Mouse (Mus musculus) kidney, embryonic 14.5 days (tissue): ENCODE data around the gene Tec. TPM values are rescaled to one million over a fixed set of nuclear protein-coding genes. Genes with fewer than 3 reads are reported as not detected.

Source experiments
- ATAC-seq: fragments of 200-750 bp; cut with Nextera tagmentation; 2 replicates; pipeline ENCODE4 v1.8.0; 2017; ENCODE audit warnings: moderate number of reproducible peaks, mild to moderate bottlenecking, moderate TSS enrichment, moderate library complexity; ENCODE audit not compliant: low FRiP score, low TSS enrichment
- H3K27ac ChIP-seq: fragments of 300-500 bp; sonication (generic); 2 replicates; pipeline ENCODE4 v1.5.1; 2014; ENCODE audit warnings: low read depth, mild to moderate bottlenecking, low read length, moderate library complexity, mixed read lengths
- H3K27me3 ChIP-seq: fragments of 300-500 bp; sonication (generic); 2 replicates; pipeline ENCODE4 v1.6.1; 2014; ENCODE audit warnings: mild to moderate bottlenecking, low read length; ENCODE audit not compliant: control insufficient read depth, insufficient read depth
- H3K36me3 ChIP-seq: fragments of 300-500 bp; sonication (generic); 2 replicates; pipeline ENCODE4 v1.6.1; 2014; ENCODE audit warnings: low read length, mixed read lengths; ENCODE audit not compliant: control insufficient read depth, insufficient read depth
- H3K4me1 ChIP-seq: fragments of 300-500 bp; sonication (generic); 2 replicates; pipeline ENCODE4 v1.6.1; 2014; ENCODE audit warnings: low read length, mixed read lengths; ENCODE audit not compliant: control insufficient read depth, insufficient read depth
- H3K4me2 ChIP-seq: fragments of 300-500 bp; sonication (generic); replicated peaks from 2 replicates; pipeline ENCODE4 v1.6.1; 2014; ENCODE audit warnings: low read depth, mild to moderate bottlenecking, low read length
- H3K4me3 ChIP-seq: fragments of 300-500 bp; sonication (generic); 2 replicates; pipeline ENCODE4 v1.5.1; 2014; ENCODE audit warnings: mild to moderate bottlenecking, low read length
- H3K9ac ChIP-seq: fragments of 300-500 bp; sonication (generic); 2 replicates; pipeline ENCODE4 v1.6.1; 2014; ENCODE audit warnings: low read depth, mild to moderate bottlenecking, low read length, moderate library complexity
- H3K9me3 ChIP-seq: fragments of 300-500 bp; sonication (generic); 2 replicates; pipeline ENCODE4 v1.6.1; 2016; ENCODE audit warnings: low read length; ENCODE audit not compliant: control insufficient read depth
- WGBS: fragments of 180-500 bp; shearing (Covaris S2); extraction: QIAGEN DNeasy Blood & Tissue Kit; methylation state at CpG from one replicate; pipeline ENCODE4 v1.1.7; 2014; 5-methylcytosine and 5-hydroxymethylcytosine counted together
- polyA plus RNA-seq: library from polyadenylated mRNA; unstranded; fragments of >200 nt; fragmentation: Nextera tagmentation; extraction: Ambion mirVana; gene quantifications from 2 replicates; pipeline ENCODE4 v1.2.1, GENCODE M21; 2014

Tec gene
- polyA plus RNA-seq, 1 experiment from 2014 or later, result 8.9 TPM

DNA sequence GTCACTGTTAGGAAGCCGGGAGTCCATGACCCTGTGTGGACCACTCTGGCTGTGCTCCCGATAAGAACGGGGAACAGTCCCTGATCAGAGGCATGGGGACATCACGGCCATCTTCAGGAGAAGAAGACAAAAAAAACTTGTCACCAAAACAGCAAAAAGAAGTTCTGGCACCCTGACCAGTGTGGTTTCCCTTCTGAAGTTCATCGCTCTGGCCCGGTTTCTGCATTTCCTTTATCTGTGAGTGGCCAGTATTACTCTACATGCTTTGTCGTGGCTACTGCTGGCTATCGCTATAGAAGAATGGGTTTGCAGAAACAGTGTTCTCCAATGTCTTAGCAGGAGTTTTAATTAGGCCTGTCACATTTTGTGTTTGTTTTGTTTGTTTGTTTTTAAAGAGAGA is 131.8 kb downstream of the Tec start:
- Histone ChIP-seq H3K9me3 (no peaks in the 10 kb centered on the region), H3K36me3 (no peaks in the 10 kb centered on the region), H3K4me3 (no peak overlapping the region), H3K4me1 (no peaks in the 10 kb centered on the region), H3K27ac (no peak overlapping the region), H3K9ac (no peak overlapping the region), H3K4me2 (no peak overlapping the region), H3K27me3 (no peaks in the 10 kb centered on the region)
- no peak for ATAC-seq
- WGBS, result 85% methylated on average over 8 of the region's 8 CpGs

DNA sequence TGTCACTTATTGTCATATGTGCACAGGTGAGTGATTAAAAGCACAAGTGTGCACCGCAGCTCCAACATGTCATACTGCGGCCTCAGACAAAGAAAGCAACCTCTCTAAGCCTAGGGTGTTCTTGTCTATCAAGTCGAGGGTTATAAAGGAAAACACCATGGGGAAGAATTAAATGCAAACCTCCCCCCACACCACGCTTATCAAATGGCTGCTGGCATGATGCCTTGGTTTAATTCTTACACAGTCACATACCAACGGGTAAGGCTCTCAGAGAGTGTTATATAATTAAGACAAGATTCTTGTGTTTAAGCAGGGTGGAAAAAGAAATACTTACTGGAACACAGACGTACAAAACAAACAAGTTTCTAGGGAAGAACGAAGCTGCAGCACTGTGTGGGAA is 132.5 kb downstream of the Tec start:
- Histone ChIP-seq H3K4me1 (no peaks in the 10 kb centered on the region), H3K4me3 (no peak overlapping the region), H3K4me2 (no peak overlapping the region), H3K9me3 (no peaks in the 10 kb centered on the region), H3K27me3 (no peaks in the 10 kb centered on the region), H3K27ac (no peak overlapping the region), H3K36me3 (no peaks in the 10 kb centered on the region), H3K9ac (no peak overlapping the region)
- WGBS, result 76% methylated on average over 7 of the region's 7 CpGs
- no peak for ATAC-seq

DNA sequence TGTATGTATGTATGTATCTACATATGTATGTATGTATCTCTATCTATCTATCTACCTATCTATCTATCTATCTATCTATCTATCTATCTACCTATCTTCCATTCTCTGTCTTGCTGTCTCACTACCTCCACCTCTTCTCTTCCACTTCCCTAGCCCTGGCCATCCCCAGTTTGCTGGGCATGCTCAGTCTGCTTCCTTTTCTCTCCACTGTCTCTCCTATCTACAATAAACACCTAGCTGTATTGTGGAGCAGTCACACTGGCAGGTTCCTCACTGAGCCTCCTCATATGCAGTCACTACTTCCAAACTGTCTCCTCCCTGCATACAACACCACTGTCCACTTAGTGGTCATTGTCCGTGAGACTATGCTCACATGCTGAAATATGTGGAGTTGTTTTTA is 135.4 kb downstream of the Tec start:
- Histone ChIP-seq H3K9ac (no peak overlapping the region), H3K9me3 (no peaks in the 10 kb centered on the region), H3K36me3 (no peaks in the 10 kb centered on the region), H3K4me3 (no peak overlapping the region), H3K4me2 (no peak overlapping the region), H3K4me1 (no peaks in the 10 kb centered on the region), H3K27ac (no peak overlapping the region), H3K27me3 (no peaks in the 10 kb centered on the region)
- WGBS, result 82% methylated on average over 1 of the region's 1 CpGs
- no peak for ATAC-seq

GRCm38 (mm10) chr5:72725404-72725803 is 142.9 kb downstream of the Tec start:
- H3K4me1 ChIP-seq, result no peaks in the 10 kb centered on the region
- no peak for ATAC-seq
- H3K4me3 ChIP-seq, result no peak overlapping the region
- no peaks in the 10 kb centered on the region for H3K36me3 ChIP-seq
- no peaks in the 10 kb centered on the region for H3K9me3 ChIP-seq
- no peak overlapping the region for H3K4me2 ChIP-seq
- H3K9ac ChIP-seq, result no peak overlapping the region
- WGBS, result 84% methylated on average over 3 of the region's 3 CpGs
- H3K27ac ChIP-seq, result no peak overlapping the region
- no peaks in the 10 kb centered on the region for H3K27me3 ChIP-seq

GRCm38 (mm10) chr5:72723429-72723828 is 144.9 kb downstream of the Tec start:
- H3K27ac ChIP-seq, result no peak overlapping the region
- no peak overlapping the region for H3K4me2 ChIP-seq
- no peaks in the 10 kb centered on the region for H3K9me3 ChIP-seq
- ATAC-seq, result no peak
- no peaks in the 10 kb centered on the region for H3K36me3 ChIP-seq
- H3K9ac ChIP-seq, result no peak overlapping the region
- WGBS, result 90% methylated on average over 2 of the region's 2 CpGs
- H3K4me3 ChIP-seq, result no peak overlapping the region
- no peaks in the 10 kb centered on the region for H3K27me3 ChIP-seq
- H3K4me1 ChIP-seq, result no peaks in the 10 kb centered on the region

DNA sequence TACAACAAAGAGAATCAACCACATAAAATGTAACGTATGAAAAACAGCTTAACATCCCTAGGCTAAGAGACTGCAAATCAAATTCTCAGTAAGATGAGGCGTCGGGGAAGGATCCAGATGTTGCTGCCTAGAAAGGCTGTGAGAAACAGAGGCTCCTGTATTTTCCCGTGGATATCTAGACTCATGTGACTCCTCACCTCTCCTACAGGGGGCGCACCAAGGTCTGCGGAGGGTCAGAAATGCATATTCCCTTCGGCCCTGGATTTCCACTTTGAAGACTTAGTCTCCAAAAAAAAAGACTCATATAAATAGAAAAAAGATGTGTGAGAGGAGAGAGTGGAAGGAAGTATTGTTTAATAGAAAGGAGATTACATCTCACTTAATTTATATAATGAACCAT is 147.7 kb downstream of the Tec start:
- Histone ChIP-seq H3K9me3 (no peaks in the 10 kb centered on the region), H3K4me2 (no peak overlapping the region), H3K36me3 (no peaks in the 10 kb centered on the region), H3K27ac (no peak overlapping the region), H3K4me1 (no peaks in the 10 kb centered on the region), H3K4me3 (no peak overlapping the region), H3K27me3 (no peaks in the 10 kb centered on the region), H3K9ac (no peak overlapping the region)
- no peak for ATAC-seq
- WGBS, result 64% methylated on average over 7 of the region's 7 CpGs

- Histone ChIP-seq H3K4me3 (no peak overlapping the region), H3K9ac (no peak overlapping the region), H3K9me3 (no peaks in the 10 kb centered on the region), H3K4me2 (no peak overlapping the region), H3K27ac (no peak overlapping the region), H3K4me1 (no peaks in the 10 kb centered on the region), H3K27me3 (no peaks in the 10 kb centered on the region), H3K36me3 (no peaks in the 10 kb centered on the region)
- 26% methylated on average over 4 of the region's 4 CpGs for WGBS
- ATAC-seq, result no peak
Observed at GRCm38 (mm10) chr5:72710572-72711278, 157.6 kb downstream of the Tec start.

DNA sequence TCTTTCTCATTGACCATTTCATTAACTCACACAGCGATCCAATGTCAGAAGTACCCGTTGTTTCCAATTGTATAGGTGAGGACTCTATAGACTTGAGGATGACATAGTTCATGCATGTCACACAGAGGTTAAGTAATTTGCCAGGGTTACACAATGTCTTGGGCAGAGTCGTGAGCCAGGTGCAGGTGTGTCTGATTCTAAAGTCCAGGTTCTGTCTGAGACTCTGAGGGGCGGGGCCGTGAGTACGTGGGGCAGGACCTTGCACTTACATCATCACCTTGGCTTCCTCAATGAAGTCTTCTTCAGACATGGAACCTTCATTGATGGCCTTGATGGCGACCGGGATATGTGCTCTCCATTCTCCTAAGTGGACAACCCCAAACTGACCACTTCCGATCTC is 158.3 kb downstream of the Tec start:
- ATAC-seq, result no peak; the same call in 1 of the 2 replicates
- Histone ChIP-seq H3K4me3 (no peak overlapping the region), H3K27ac (no peak overlapping the region), H3K9me3 (0 out of 2 replicates have a peak, but pooled peaks cover 3% of the 10 kb centered on the region), H3K9ac (no peak overlapping the region), H3K4me1 (no peaks in the 10 kb centered on the region), H3K27me3 (no peaks in the 10 kb centered on the region), H3K4me2 (no peak overlapping the region), H3K36me3 (no peaks in the 10 kb centered on the region)
- WGBS, result 90% methylated on average over 9 of the region's 9 CpGs

DNA sequence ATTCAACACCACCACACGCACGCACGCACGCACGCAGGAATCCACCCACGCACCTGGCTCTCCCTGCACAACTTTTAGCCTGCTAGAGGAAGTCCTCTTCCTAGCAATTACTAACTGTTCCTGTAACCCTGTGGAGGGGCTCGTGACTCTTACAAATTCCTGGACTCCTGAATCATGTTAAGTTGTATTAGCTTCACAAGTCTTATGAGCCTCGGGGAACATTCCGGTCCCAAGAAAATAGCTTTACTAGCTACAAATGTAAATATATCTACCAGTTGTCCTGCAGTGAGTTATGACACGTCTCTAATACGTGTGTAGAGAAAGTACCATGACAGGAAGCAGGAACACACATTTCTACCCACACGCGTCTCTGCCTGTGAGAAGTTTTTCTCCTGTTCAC is 158.8 kb downstream of the Tec start:
- Histone ChIP-seq H3K27me3 (no peaks in the 10 kb centered on the region), H3K9me3 (0 out of 2 replicates have a peak, but pooled peaks cover 3% of the 10 kb centered on the region), H3K4me2 (no peak overlapping the region), H3K36me3 (no peaks in the 10 kb centered on the region), H3K27ac (no peak overlapping the region), H3K9ac (no peak overlapping the region), H3K4me1 (no peaks in the 10 kb centered on the region), H3K4me3 (no peak overlapping the region)
- no peak for ATAC-seq
- 64% methylated on average over 13 of the region's 13 CpGs for WGBS
